Mouse (Mus musculus) layer of hippocampus, postnatal 10 days (tissue): ENCODE data around the gene Gp5. TPM values are rescaled to one million over a fixed set of nuclear protein-coding genes. Genes with fewer than 3 reads are reported as not detected.
A peak's percentile ranks its signal among the peaks of the same experiment; 100 is the strongest.
"Not testable (repeated sequence)": the region's sequence is repeated elsewhere in the genome, so short reads cannot be mapped to it uniquely, and the experiment has no call there.

Source experiments
- DNase-seq, 2 experiments: peaks; one replicate each; pipeline ENCODE4 v3.0.0; 2021; ENCODE audit warnings: low spot score in 2 of 2
- long read RNA-seq: library from polyadenylated mRNA; stranded (forward); transcript quantifications from one replicate; pipeline ENCODE4 v2.0.0, GENCODE M21; 2023
- total RNA-seq, 2 experiments: library from RNA; stranded (reverse); gene quantifications; 2 replicates each; pipeline ENCODE4 v1.2.3; 2021

The Gp5 gene
- 1 to 10 TPM; 1.7 to 2.1 TPM for total RNA-seq
- long read RNA-seq: 0 reads

GRCm38 (mm10) chr16:30310647-30311046 is at the start of gene Gp5:
Gene Gp5 (minus strand): TSS chr16:30310779.
- DNase-seq: no peak

- DNase-seq: not testable (repeated sequence)
These were observed 42.9 kb upstream of the Gp5 start for GRCm38 (mm10) chr16:30353489-30353888.

- no peak for DNase-seq
These were observed 3.7 kb upstream of the Gp5 start for GRCm38 (mm10) chr16:30314236-30314635.

GRCm38 (mm10) chr16:30310171-30310515 is 436 bp downstream of the Gp5 start:
- no peak for DNase-seq

- peak in 1 of 2 experiments; percentile 31 for DNase-seq
These were observed 996 bp downstream of the Gp5 start for GRCm38 (mm10) chr16:30309395-30310170.

- DNase-seq: peak; percentile 41 to 65
These were observed 1.8 kb downstream of the Gp5 start for GRCm38 (mm10) chr16:30308616-30309394.

GRCm38 (mm10) chr16:30307961-30308615 is 2.5 kb downstream of the Gp5 start:
- DNase-seq: peak; percentile 24 to 33

- no peak for DNase-seq
These were observed 3.3 kb downstream of the Gp5 start for GRCm38 (mm10) chr16:30307306-30307705.

GRCm38 (mm10) chr16:30306102-30306501 is 4.5 kb downstream of the Gp5 start:
- no peak for DNase-seq

- DNase-seq: no peak
These were observed 6.3 kb downstream of the Gp5 start for GRCm38 (mm10) chr16:30304236-30304635.

- no peak for DNase-seq
These were observed 7.2 kb downstream of the Gp5 start for GRCm38 (mm10) chr16:30303411-30303810.

- DNase-seq: no peak
These were observed 7.9 kb downstream of the Gp5 start for GRCm38 (mm10) chr16:30302686-30303085.

- no peak for DNase-seq
These were observed 10.8 kb downstream of the Gp5 start for GRCm38 (mm10) chr16:30299711-30300277.

- no peak for DNase-seq
These were observed 13.1 kb downstream of the Gp5 start for GRCm38 (mm10) chr16:30297450-30297849.

GRCm38 (mm10) chr16:30296601-30297275 is 13.8 kb downstream of the Gp5 start:
- DNase-seq: no peak

- DNase-seq: no peak
These were observed 15.5 kb downstream of the Gp5 start for GRCm38 (mm10) chr16:30295106-30295505.

- DNase-seq: no peak
These were observed 20.1 kb downstream of the Gp5 start for GRCm38 (mm10) chr16:30290436-30290835.

GRCm38 (mm10) chr16:30285701-30286100 is 24.9 kb downstream of the Gp5 start:
- DNase-seq: no peak

- DNase-seq: peak; percentile 35 to 39
These were observed 26.7 kb downstream of the Gp5 start for GRCm38 (mm10) chr16:30283743-30284337.

GRCm38 (mm10) chr16:30282844-30283495 is 27.6 kb downstream of the Gp5 start, which contains the start of gene Lrrc15:
Gene Lrrc15 (minus strand): TSS chr16:30283256.
- no peak for DNase-seq
